Mouse (Mus musculus): ENCODE results near the gene Zfp52. TPM values are rescaled to one million over a fixed set of nuclear protein-coding genes. Genes with fewer than 3 reads are reported as not detected.

Gene Zfp52
- polyA plus RNA-seq, 1 experiment from 2014 or later, result 5.6 TPM

GRCm38 (mm10) chr17:21585521-21585920 lies 50.2 kb downstream of the Zfp52 start:
- TF ChIP-seq CTCF (IDR thresholded peaks at IDR 0.05; ENCODE audit: low read depth), result no peak
- H3K4me1 ChIP-seq (replicated peaks; ENCODE audit: insufficient read depth, low read length), result no peaks in the 10 kb centered on the region
- DNase-seq (ENCODE audit: low spot score), result no peak
- no peak overlapping the region for H3K4me3 ChIP-seq (replicated peaks; ENCODE audit: low read depth, low read length)
- no peak for ATAC-seq (replicated peaks; ENCODE audit: low FRiP score, low read depth)
- H3K4me2 ChIP-seq (ENCODE audit: low read length), result no peak overlapping the region
- WGBS, result 98% methylated on average over 2 of the region's 2 CpGs
- H3K36me3 ChIP-seq (ENCODE audit: insufficient read depth, low read length), result peaks cover 41% of the 10 kb centered on the region
- no peaks in the 10 kb centered on the region for H3K27me3 ChIP-seq (ENCODE audit: insufficient read depth, low read length)
- H3K27ac ChIP-seq, result no peak overlapping the region
- H3K9ac ChIP-seq (ENCODE audit: low read depth, low read length), result no peak overlapping the region
- no peaks in the 10 kb centered on the region for H3K9me3 ChIP-seq (replicated peaks; ENCODE audit: low read length)

Other genes starting within 250 kb of the Zfp52 start
- not detected in 2 replicates for gene Vmn1r237, start 223.7 kb upstream of the Zfp52 start, polyA plus RNA-seq (2015; fragmentation: Nextera tagmentation; extraction: Ambion mirVana)
- gene Zfp677, start 151.8 kb upstream of the Zfp52 start, polyA plus RNA-seq (2015; fragmentation: Nextera tagmentation; extraction: Ambion mirVana), result 3.5 and 4.2 TPM in 2 replicates
- 6.6 and 6.8 TPM in 2 replicates for gene Zfp54, start 112.3 kb upstream of the Zfp52 start, polyA plus RNA-seq (2015; fragmentation: Nextera tagmentation; extraction: Ambion mirVana)
- 14.1 and 14.7 TPM in 2 replicates for gene Zfp51, start 85.2 kb upstream of the Zfp52 start, polyA plus RNA-seq (2015; fragmentation: Nextera tagmentation; extraction: Ambion mirVana)
- 11.5 and 12.0 TPM in 2 replicates for gene Zfp53, start 46.5 kb upstream of the Zfp52 start, polyA plus RNA-seq (2015; fragmentation: Nextera tagmentation; extraction: Ambion mirVana)
- gene Zfp948, start 31.5 kb downstream of the Zfp52 start, polyA plus RNA-seq (2015; fragmentation: Nextera tagmentation; extraction: Ambion mirVana), result 13.6 and 15.5 TPM in 2 replicates
- gene Zfp983, start 115.1 kb downstream of the Zfp52 start, polyA plus RNA-seq (2015; fragmentation: Nextera tagmentation; extraction: Ambion mirVana), result 2.7 and 3.4 TPM in 2 replicates
- 4.6 and 7.9 TPM in 2 replicates for gene Gm10226, start 156.3 kb downstream of the Zfp52 start, polyA plus RNA-seq (2015; fragmentation: Nextera tagmentation; extraction: Ambion mirVana)
- 10.3 and 11.0 TPM in 2 replicates for gene Zfp760, start 172.2 kb downstream of the Zfp52 start, polyA plus RNA-seq (2015; fragmentation: Nextera tagmentation; extraction: Ambion mirVana)
- gene Zfp229, start 195.3 kb downstream of the Zfp52 start, polyA plus RNA-seq (2015; fragmentation: Nextera tagmentation; extraction: Ambion mirVana), result 5.5 and 5.7 TPM in 2 replicates